Mouse (Mus musculus) erythroblast, adult 5-6 weeks (primary cell): ENCODE measurements around the gene Scn4a. TPM values are rescaled to one million over a fixed set of nuclear protein-coding genes. Genes with fewer than 3 reads are reported as not detected.
"Not testable (repeated sequence)": the region's sequence is repeated elsewhere in the genome, so short reads cannot be mapped to it uniquely, and the experiment has no call there.

ENCODE experiments used
- ATAC-seq: replicated peaks from 2 replicates; pipeline ENCODE4 v1.8.0; 2016; ENCODE audit warnings: moderate number of reproducible peaks, mild to moderate bottlenecking, moderate TSS enrichment, inconsistent platforms; ENCODE audit not compliant: poor library complexity, low FRiP score, severe bottlenecking
- total RNA-seq, 2 experiments: library from RNA; stranded (forward) in 1 of 2; stranded (reverse) in 1 of 2; fragments of 150-400 nt in 1 of 2; fragments of 200-764, 138-1000 nt in 1 of 2; gene quantifications; 2 replicates each; pipeline versions ENCODE4 v1.2.3 to v1.2.4; 2015 to 2017; ENCODE audit warnings: low replicate concordance in 2 of 2

The Scn4a gene
- total RNA-seq, 2 experiments from 2014 or later = not detected

DNA sequence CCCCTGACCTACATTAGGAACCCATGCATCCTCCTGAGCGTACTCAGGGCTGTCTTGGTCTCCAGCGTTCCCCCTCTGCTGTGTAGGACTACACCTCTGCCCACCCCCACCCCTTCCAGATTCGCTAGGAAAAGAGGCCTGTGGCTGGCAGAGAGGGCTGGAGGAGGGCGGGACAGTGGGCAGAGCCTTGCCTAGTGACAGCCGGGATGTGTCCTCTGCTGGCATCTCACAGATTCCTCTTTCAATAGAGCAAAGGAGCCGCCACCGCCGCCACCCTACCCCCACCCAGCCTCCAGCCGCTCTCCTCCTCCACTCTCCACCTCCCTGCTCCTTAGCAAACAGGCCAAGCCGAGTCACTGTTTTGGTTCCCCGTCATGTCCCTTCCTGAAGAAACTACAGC, 11.6 kb upstream of the Scn4a start:
- ATAC-seq = no peak

DNA sequence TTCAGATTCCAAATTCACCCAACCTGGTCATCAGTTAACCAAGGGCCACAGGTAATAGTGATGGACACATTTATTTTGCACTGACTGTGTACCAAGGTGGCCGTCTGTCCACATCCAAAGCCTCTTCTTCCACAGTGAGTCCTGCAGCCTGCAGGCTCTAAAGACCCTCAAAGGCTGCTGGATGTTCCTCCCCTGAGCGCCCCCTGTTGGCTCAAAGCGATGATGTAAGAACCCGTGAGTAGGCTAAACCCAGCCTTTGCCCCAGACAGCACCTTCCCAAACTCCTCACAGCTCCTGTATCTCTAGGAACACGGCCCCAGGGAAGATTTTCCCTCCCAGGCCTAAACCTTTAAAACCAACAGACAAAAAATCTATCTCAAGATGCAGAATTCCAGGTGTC, 6.3 kb upstream of the Scn4a start:
- ATAC-seq = no peak

DNA sequence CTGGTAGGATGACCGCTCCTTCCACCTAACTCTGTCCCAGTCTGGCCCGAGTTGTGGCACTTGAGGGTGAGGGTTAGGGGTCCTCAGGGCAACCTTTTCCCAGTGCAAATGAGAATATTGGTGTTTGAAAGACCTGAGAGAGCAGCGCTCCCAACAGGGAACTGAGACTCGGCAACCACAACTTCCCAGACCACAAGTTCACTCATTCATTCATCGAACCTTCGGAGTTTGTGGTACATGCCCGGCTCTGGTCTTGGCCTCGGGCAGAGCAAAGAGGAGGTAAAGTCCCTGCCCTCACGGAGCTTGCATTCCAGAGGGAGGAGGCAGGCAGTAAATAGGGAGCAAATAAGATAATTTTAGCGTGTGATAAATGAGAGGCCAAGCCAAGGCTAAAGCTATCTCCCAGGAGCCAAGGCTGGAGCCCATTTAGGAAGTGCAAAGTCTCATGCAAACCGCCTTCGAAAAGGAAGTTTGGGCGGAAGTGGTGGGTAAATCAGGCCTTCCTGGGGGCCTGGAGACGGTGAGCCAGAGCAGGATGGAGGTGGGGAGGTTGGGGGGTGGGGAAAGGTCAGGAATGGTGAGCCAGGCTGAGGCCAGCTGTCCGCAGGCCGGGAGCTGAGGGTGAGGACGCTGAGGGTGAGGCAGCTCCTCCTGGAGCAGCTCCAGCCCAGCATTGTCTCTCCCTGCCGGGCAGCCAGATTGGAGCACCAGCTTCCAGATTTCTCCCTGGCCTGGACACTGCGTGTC, 2.5 kb upstream of the Scn4a start:
- ATAC-seq = no peak

DNA sequence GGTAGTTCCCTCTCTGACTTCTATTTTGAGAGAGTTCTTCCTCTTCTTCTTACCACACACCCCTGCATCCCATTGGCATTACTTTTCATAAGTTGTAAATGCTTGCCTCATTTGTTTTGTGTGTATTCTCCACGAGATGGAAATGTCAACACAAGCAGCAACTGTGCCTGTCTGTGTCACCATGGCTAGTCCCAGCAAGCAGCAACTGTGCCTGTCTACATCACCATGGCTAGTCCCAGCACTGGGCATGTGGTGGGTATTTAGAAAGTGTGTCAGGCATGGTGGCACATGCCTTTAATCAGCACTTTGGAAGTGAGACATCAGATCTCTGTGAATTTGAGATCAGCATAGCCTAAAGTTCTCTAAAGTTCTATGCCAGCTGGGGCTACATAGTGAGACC, 1.1 kb upstream of the Scn4a start:
- ATAC-seq = no peak

DNA sequence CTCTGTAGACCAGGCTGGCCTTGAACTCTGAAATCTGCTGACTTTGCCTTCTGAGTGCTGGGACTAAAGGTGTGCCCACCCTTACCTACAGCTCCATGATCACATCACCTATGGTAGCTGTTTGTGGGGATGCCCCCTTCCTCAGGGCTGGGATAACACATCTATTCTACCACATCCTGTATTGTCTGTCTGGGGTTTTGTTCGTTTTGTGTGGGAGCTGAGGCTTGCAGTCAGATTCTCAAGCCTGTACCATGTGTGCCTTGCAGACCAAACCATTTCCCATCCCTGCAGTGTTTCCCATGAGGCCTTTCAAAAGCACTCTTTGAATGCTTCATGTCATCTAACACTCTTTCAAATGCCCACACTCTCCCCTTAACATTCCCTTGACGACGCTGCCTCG, 1.1 kb downstream of the Scn4a start:
- no peak for ATAC-seq

DNA sequence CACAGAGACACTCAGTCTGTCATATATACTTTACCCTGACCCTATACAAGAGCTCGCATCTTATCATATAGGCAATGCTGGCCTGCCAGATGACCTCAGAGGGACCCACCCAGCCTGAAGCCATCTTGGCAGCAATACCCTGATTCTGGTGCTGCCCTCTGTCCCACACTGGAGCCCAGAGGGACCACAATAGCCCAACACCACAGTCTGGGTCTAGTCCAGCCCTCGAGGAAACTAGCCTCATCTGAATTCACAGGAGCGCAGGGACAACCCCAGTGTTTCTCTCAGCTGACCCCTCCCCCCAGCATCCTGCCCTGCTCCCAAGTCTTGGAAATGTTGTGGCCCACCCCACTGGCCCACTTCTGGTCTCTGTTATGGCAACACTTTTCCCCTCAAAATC, 1.8 kb downstream of the Scn4a start:
- no peak for ATAC-seq

DNA sequence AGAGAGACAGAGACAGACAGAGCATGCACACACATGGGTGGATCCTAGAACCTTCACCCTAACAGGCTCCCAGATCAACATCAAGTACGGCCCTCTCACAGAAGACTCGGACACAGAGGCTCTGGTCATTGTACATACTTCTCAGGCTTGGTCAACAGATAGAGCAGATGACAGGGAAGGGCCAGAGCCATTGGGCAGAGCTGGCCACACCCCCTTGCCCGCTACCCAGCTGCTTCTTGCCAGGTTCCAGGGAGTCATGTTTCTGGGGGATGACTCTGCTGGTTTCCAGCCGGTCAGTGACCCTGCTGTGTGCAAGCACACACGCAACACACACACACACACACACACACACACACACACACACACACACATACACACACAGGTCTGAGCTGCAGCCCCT, 2.2 kb downstream of the Scn4a start:
- ATAC-seq = no peak

DNA sequence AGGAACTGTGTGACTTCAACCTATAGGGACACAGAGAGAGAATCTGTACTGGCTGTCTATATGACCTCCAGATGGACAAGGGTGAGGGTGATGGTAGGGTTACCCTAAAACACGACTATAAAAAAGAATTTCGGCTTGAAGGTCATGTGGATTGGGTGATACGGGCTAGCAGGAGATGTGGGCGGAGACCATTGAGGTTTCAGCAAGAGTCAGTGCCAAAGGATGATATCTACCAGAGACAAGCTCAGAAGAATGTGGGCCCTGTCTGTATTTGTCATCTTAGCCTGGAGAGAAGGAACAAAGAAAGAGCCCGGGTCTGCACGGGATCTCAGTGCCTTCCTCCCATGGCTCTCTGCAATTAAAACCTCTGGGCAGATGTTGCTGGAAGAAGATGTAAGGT, 3.3 kb downstream of the Scn4a start:
- ATAC-seq = no peak

DNA sequence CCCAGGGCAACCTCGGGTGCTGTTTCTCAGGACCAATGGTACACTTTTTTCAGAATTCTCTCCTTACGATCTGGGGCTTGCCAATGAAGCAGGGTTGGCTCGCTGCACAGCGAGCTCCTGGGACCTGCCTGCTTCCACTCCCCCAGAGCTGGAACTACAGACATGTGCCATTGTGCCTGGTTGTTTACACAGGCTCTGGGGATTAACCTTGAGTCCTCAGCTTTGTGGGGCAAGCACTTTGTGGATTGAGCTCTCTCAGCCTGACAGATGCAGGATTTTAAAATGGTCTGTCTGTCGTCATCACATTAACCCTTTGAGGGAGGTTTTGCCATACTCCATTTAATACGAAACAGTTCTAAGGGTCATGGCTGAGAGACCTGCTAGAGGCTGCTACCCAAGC, 8.2 kb downstream of the Scn4a start:
- no peak for ATAC-seq

DNA sequence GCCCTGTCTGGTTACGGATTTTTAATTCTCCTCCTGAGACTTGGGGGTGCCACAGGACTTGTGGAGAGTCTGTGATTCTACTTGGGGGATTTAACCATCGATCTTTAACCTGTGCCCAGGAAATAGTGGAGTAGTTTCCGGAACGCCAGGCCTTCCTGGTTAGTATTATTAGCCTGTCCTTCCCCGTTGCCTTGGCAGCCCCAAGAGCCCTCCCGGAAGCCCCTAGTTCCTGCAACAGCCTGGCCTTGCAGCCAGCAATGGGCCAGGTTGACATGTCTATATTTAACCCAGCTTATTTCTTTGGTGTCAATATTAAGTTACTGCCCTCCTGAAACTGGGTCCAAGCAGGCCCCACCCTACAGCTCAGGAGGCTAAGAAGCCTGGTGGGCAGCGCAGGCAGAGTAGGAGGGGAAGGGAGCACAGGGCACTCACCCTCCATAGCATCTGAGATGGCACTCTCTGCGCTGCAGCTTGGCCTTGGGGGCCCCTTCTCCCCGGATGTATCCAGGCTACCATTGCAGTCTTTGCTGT, 12.0 kb downstream of the Scn4a start:
- ATAC-seq = no peak

DNA sequence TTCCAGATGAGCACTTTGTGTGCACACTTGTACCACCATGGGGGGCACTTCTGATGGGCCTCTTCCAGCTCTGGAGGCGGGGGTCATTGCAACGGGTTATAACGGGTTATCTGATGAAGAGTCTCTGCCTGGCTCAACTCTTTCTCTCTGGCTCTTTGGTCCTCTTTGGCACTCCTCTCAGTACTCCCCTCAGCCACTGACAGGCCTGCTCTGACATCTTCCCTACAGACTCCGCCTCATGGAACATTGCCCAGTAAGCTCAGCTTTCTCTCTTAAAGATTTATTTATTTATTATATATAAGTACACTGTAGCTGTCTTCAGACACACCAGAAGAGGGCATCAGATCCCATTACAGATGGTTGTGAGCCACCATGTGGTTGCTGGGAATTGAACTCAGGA, 13.8 kb downstream of the Scn4a start:
- not testable (repeated sequence) for ATAC-seq

DNA sequence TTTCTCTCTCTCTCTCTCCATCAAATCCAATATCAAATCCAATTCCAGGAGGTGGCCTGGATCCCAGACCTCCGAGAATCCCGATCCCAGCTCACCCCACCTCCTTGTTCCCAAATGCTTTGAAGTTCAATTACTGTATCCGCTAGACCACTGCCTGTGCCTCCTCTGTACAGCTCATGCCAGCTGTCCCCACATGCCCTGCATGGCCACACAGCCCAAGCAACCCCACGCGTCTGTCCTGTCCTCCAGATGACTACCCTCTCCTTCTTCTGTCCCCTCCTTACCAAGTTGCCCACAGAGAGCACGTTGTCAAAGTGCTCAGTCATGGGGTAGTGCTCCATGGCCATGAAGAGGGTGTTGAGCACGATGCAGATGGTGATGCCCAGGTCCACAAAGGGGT, 14.2 kb downstream of the Scn4a start:
- ATAC-seq = no peak

DNA sequence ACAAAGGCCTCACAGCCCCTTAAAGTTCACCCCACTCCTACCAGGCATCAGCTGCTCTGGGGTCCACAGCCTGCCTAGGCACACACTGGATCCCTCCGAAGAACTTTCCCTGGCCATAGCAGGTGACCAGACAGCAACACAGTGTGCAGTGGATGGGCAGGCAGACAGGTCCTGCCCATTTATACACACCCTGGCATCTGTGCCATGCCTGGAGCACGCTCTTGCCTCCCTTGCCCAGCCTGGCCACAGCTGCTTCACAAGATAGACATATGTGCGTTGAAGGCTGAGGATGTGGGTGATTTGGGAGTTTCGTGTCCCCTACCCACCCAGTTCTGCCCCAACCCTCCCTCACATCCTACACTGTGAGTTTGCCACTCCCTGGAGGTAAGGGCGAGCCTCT, 15.1 kb downstream of the Scn4a start:
- ATAC-seq = no peak

DNA sequence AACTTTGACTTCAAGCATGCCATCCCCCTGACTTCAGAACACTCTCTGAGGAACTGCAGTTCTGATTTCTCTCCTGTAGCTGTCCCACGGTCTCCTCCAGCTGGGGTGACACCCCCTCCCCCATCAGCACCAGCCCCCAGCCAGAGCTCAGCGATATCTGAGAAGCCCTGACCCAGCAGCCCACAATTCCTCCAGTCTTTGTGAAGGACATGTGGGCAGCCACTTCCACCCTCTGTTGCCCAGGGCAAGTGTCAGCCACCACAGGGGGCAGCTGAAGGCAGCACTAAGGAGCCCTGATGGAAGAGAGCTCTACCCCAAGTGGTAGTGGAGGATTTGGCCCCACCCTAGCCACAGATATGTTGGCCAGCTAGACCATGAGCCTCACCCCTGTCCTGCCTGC, 19.0 kb downstream of the Scn4a start:
- ATAC-seq = no peak

DNA sequence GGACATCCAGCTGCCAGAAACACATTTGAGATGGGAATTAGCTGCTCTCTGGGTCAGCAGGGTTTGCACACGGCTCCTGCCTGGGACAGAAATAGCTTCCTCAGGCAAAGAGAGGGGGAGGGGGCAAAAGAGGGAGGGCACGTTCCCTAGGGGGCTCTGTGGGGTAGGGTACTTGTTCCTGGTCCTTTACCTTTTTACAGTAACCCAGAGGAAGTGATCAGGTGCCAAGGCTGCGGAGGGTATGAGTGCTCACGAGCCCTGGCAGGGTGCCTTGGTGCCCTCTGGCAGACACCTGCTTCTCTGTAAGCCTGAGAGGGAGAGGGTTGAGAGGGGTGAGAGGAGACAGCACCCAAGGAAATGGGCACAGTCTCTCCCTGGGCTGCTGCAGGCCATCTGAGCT, 20.6 kb downstream of the Scn4a start:
- ATAC-seq = no peak

DNA sequence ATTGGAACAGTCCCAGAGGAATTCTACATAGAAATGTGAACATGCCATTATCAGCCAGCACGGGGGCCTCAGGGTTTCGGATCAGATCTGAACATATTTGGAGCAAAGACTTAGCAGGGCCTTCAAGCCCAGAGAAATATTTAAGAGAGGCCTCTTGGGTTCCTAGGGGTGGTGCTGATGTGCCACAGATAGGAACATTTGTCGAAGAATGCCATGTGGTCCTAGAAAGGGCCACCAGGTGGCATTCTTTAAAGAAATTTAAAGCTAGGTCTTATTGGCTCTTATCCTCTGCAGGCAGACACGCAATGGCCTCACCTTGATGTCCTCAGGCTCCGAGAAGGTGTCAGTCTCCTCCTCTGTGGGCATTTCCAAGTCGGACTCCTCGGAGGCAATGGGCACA, 23.4 kb downstream of the Scn4a start:
- no peak for ATAC-seq

DNA sequence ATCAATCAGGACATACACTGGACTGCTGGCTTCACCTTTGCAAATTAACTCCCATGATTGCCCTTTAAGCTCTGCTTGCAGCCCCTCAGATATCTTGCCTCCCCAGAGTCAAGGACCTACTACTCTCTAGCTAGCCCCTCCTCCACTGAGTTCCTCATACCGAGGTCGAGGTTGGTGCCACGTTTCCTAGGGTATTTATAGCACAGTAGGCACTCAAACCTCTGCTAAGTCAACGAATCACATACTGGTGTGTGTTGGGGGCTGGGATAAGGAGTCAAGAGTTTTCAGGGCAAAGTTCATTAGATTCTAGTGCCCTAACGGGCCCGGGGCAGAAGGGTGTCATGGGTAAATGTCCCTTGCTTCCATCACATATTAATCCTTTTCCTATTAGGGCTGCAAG, 24.0 kb downstream of the Scn4a start:
- no peak for ATAC-seq

DNA sequence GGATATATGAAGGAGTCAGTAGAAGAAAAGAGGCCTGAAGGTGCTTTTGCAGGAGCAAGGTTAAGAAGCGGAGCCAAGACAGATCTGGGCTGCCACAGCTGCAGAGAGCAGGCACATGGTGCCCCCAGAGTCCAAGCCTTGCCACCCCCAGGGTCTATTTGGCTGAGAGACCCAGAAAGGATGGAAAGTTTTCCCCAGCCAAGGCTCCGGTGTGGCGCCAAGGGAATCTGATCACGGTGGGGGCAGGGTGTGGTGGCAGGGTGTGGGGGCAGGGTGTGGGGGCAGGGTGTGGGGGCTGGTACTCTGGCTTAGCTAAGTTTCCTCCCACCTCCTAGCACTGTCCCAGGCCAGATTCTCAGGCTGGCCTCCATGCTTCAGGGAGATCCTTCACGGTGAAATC, 24.6 kb downstream of the Scn4a start:
- ATAC-seq = no peak

DNA sequence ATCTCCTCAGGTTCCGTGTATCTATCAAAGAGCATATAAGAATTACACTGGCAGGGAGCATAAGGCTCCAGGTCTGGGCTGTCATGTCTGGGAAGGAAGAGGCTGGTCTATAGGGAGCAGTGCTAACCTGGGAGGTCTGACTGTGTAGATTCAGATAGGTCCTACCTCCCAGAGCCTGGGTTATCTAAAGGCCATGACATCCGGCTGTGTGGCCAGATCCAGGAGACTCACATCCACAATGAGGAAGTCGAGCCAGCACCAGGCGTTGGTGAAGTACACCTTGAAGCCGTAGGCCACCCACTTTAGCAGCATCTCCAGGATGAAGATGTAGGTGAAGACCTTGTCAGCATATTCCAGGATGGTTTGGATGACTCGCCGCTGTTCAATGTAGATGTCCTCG, 26.6 kb downstream of the Scn4a start:
- ATAC-seq = no peak

DNA sequence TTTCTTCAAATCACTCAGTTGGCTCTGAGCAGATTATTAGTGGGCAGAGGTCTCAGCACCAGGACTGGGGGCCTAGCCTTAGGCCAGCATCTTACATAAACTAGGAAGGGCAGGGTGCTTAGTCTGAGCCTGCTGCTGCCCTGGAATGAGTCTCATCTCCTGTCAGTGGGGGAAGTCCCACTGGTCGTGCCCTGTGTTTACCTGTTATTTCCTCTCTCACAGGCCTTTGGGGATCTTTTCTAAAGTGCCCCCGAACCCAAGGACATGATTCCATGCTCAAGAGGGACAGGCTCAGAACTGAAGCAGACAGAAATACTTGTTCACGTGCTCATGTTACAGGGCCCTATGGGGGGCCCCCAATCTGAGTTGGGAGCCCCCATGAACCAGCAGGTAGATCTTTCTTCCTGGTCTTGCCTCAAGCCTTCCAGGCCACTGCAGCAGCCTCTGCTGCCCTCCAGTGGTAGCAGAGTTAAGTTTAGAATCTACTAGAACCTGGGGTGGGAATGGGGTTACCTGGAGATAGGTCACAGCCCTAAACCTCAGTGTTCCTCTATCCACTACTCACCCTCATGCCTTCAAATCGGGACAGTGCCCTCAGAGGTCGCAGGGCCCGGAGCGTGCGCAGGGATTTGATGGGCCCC, 27.4 kb downstream of the Scn4a start:
- no peak for ATAC-seq

DNA sequence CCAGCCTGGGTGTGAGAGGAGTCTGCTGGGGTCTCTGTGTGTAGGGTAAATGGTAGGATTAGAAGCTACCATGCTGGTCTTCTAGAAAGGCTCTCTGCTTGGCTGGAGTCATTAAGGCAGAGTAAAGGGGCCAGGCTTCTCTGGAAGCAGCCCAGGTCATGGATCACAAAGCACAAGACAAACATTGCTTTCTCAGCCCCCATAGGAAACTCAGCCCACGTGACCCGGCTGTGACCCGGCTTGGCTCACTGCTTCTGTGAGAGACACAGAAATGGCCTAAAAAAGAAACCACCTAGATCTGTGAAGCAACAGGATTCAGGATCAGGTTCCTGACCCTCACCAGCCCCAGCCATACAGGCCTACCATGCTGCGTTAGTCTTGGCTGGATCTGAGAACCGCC, 28.2 kb downstream of the Scn4a start:
- ATAC-seq = no peak
